13 mouse cellular contexts compared by ENCODE assay signal in the genomic region with DNA sequence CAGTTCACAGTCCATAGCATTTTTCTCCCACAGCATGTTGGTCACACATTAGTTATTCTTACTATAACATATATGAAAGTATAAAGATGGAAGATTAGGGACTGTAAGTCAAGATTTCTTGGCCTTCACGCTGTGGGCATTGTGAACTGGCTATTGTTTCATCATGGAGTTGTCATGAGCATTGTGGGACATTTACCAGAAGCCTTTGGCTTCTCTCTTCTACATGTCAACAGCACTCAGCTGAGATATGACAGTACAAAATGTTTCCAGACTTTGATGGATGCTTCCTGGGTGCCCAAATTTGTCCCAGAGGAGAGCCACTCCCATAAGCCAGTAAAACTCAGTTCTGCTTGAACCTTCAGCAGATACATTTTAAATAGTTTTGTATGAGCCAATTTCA.
"Had no signal": no experiment of that assay in that cellular context is flagged by ENCODE, and none has a peak within 500 bp of the region (broad histone marks: within the 10 kb centered on the region; RNA-seq: fewer than 3 reads in every experiment).

No protein-coding gene starts in this region.

- H3K9me3 ChIP-seq: limb, embryonic 15.5 days; liver, embryonic 12.5 days; lung, embryonic 15.5 days; megakaryocyte, embryonic 14.5 days; midbrain, embryonic 12.5 days; neural tube, embryonic 15.5 days had no signal

- H3K27ac ChIP-seq: left cerebral cortex, adult 2 months; limb, embryonic 15.5 days; liver, embryonic 12.5 days; lung, embryonic 15.5 days; macrophage; midbrain, embryonic 12.5 days; neural tube, embryonic 15.5 days; stomach, postnatal 0 days had no signal

- ATAC-seq: liver, embryonic 12.5 days had no signal

- H3K27me3 ChIP-seq: limb, embryonic 15.5 days; liver, embryonic 12.5 days; lung, embryonic 15.5 days; megakaryocyte, embryonic 14.5 days; midbrain, embryonic 12.5 days; neural tube, embryonic 15.5 days had no signal

- H3K36me3 ChIP-seq: limb, embryonic 15.5 days; liver, embryonic 12.5 days; lung, embryonic 15.5 days; midbrain, embryonic 12.5 days; neural tube, embryonic 15.5 days had no signal

- H3K4me2 ChIP-seq: limb, embryonic 15.5 days; liver, embryonic 12.5 days; lung, embryonic 15.5 days; midbrain, embryonic 12.5 days; neural tube, embryonic 15.5 days had no signal

- H3K4me1 ChIP-seq: limb, embryonic 15.5 days; liver, embryonic 12.5 days; lung, embryonic 15.5 days; megakaryocyte, embryonic 14.5 days; midbrain, embryonic 12.5 days; neural tube, embryonic 15.5 days had no signal

- DNase-seq: kidney, postnatal 10 days; lung, postnatal 14 days; thymus, postnatal 4 days had no signal

- H3K9ac ChIP-seq: limb, embryonic 15.5 days; liver, embryonic 12.5 days; lung, embryonic 15.5 days; midbrain, embryonic 12.5 days; neural tube, embryonic 15.5 days had no signal

- H3K4me3 ChIP-seq: left cerebral cortex, adult 2 months; limb, embryonic 15.5 days; liver, embryonic 12.5 days; lung, embryonic 15.5 days; megakaryocyte, embryonic 14.5 days; midbrain, embryonic 12.5 days; myocyte; neural tube, embryonic 15.5 days had no signal
